Mouse (Mus musculus): ENCODE measurements around the gene Cdc20b.

- TF ChIP-seq CTCF (IDR thresholded peaks at IDR 0.05), result no peak
- no peak for TF ChIP-seq EP300 (IDR thresholded peaks at IDR 0.05)
Observed at GRCm38 (mm10) chr13:113129974-113130373, 95.1 kb downstream of the Cdc20b start.

All from lung, postnatal 0 days (tissue).